Mouse (Mus musculus) myocyte (in vitro differentiated cells): ENCODE measurements around the gene Gnl1. TPM values are rescaled to one million over a fixed set of nuclear protein-coding genes. Genes with fewer than 3 reads are reported as not detected.
"Not testable (repeated sequence)": the region's sequence is repeated elsewhere in the genome, so short reads cannot be mapped to it uniquely, and the experiment has no call there.

ENCODE experiments used
- H3K27me3 ChIP-seq: one replicate; pipeline ENCODE4 v1.6.1; 2011; ENCODE audit not compliant: control insufficient read depth, insufficient read depth, insufficient read length
- H3K36me3 ChIP-seq: one replicate; pipeline ENCODE4 v1.6.1; 2011; ENCODE audit not compliant: control insufficient read depth, insufficient read depth
- H3K4me2 ChIP-seq: one replicate; pipeline ENCODE4 v1.6.1; 2011; ENCODE audit warnings: low read depth, control low read depth
- H3K4me3 ChIP-seq: one replicate; pipeline ENCODE4 v1.5.1; 2011; ENCODE audit warnings: mild to moderate bottlenecking, control low read depth, moderate library complexity
- H3K79me2 ChIP-seq: one replicate; pipeline ENCODE4 v1.6.1; 2011; ENCODE audit not compliant: control insufficient read depth, insufficient read depth
- H3ac ChIP-seq: one replicate; pipeline ENCODE4 v1.6.1; 2011; ENCODE audit not compliant: control insufficient read depth, insufficient read length
- CEBPB ChIP-seq: IDR thresholded peaks from 2 replicates; pipeline ENCODE4 v1.6.1; 2011; ENCODE audit warnings: mild to moderate bottlenecking, moderate library complexity; ENCODE audit not compliant: poor library complexity, insufficient read depth, severe bottlenecking
- E2F4 ChIP-seq: IDR thresholded peaks from one replicate; pipeline ENCODE4 v1.6.1; 2011; ENCODE audit warnings: mild to moderate bottlenecking, control low read depth, moderate library complexity; ENCODE audit not compliant: insufficient read depth
- MAX ChIP-seq: IDR thresholded peaks from one replicate; pipeline ENCODE4 v1.6.1; 2011; ENCODE audit warnings: low read depth, mild to moderate bottlenecking, control low read depth
- MYOD1 ChIP-seq, 3 experiments: IDR thresholded peaks; one replicate each; pipeline ENCODE4 v1.6.1; 2011; ENCODE audit warnings: control low read depth in 2 of 3, low read depth in 2 of 3, mild to moderate bottlenecking in 2 of 3, moderate library complexity in 1 of 3; ENCODE audit not compliant: insufficient read length in 2 of 3, control insufficient read depth in 1 of 3
- MYOG ChIP-seq, 3 experiments: IDR thresholded peaks; one replicate each; pipeline ENCODE4 v1.6.1; 2011; ENCODE audit warnings: control low read depth in 2 of 3, low read depth in 2 of 3, mild to moderate bottlenecking in 2 of 3; ENCODE audit not compliant: insufficient read length in 2 of 3, control insufficient read depth in 1 of 3, insufficient read depth in 1 of 3
- POLR2A ChIP-seq: IDR thresholded peaks from one replicate; pipeline ENCODE4 v1.6.1; 2011; ENCODE audit warnings: low read depth, mild to moderate bottlenecking, control low read depth, moderate library complexity; ENCODE audit not compliant: insufficient read length
- POLR2AphosphoS2 ChIP-seq: IDR thresholded peaks from one replicate; pipeline ENCODE4 v1.6.1; 2011; ENCODE audit warnings: low read depth, control low read depth; ENCODE audit not compliant: insufficient read length
- REST ChIP-seq: IDR thresholded peaks from one replicate; pipeline ENCODE4 v1.6.1; 2011; ENCODE audit warnings: mild to moderate bottlenecking, control low read depth, moderate library complexity; ENCODE audit not compliant: insufficient read depth, insufficient read length
- SRF ChIP-seq: IDR thresholded peaks from one replicate; pipeline ENCODE4 v1.6.1; 2011; ENCODE audit warnings: low read depth; ENCODE audit not compliant: control insufficient read depth, insufficient read length
- TCF12 ChIP-seq: IDR thresholded peaks from one replicate; pipeline ENCODE4 v1.6.1; 2011; ENCODE audit warnings: mild to moderate bottlenecking, control low read depth; ENCODE audit not compliant: poor library complexity, insufficient read depth, severe bottlenecking
- TCF3 ChIP-seq: IDR thresholded peaks from one replicate; pipeline ENCODE4 v1.6.1; 2011; ENCODE audit warnings: low read depth, control low read depth; ENCODE audit not compliant: insufficient read length
- USF1 ChIP-seq: IDR thresholded peaks from one replicate; pipeline ENCODE4 v1.6.1; 2011; ENCODE audit warnings: low read depth, mild to moderate bottlenecking, control low read depth, moderate library complexity
- polyA plus RNA-seq: library from polyadenylated mRNA; unstranded; fragments of >200 nt; fragmentation: generic; extraction: Trizol; gene quantifications from one replicate; pipeline ENCODE4 v1.2.1, GENCODE M21; 2012; ENCODE audit warnings: missing spikeins

Gene Gnl1
- polyA plus RNA-seq, 1 experiment = 64.1 TPM

- no peaks in the 10 kb centered on the region for H3K36me3 ChIP-seq
- H3K4me2 ChIP-seq = no peak overlapping the region
These were observed 40.5 kb upstream of the Gnl1 start for GRCm38 (mm10) chr17:35939108-35939507.

DNA sequence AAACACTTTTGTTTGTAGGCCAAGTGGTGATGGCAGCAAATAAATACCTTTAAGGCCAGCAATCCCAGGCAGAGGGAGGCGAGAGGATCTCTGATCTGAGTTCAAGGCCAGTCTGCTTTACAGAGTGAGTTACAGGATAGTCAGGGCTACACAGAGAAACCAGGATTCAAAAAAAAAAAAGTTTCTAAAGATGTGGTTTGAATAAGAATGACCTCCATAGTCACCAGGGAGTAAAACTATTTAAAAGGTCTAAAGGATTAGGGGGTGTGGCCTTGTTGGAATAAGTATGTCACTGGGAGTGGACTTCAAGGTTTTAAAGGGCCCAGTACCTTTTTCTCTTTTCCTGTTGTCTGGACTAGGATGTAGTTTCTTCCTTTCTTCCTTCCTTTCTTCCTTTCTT lies 39.7 kb upstream of the Gnl1 start:
- H3K79me2 ChIP-seq = no peaks in the 10 kb centered on the region
- H3K27me3 ChIP-seq = no peaks in the 10 kb centered on the region
- no peaks in the 10 kb centered on the region for H3K36me3 ChIP-seq
- no peak overlapping the region for H3K4me2 ChIP-seq
- no peak overlapping the region for H3K4me3 ChIP-seq
- no peak overlapping the region for H3ac ChIP-seq
- no peak for TF ChIP-seq TCF12
- TF ChIP-seq TCF3 = no peak
- no peak for TF ChIP-seq REST
- no peak for TF ChIP-seq MYOG (IDR thresholded peaks at IDR 0.05; ENCODE audit: control insufficient read depth in 1 of 3, insufficient read depth in 1 of 3, insufficient read length in 2 of 3, low read depth in 2 of 3)
- TF ChIP-seq SRF = no peak
- no peak for TF ChIP-seq POLR2AphosphoS2
- TF ChIP-seq MAX = no peak

More at GRCm38 (mm10) chr17:35939108-35939507, 40.5 kb upstream of the Gnl1 start:
- no peaks in the 10 kb centered on the region for H3K79me2 ChIP-seq
- H3K27me3 ChIP-seq = no peaks in the 10 kb centered on the region
- no peak overlapping the region for H3ac ChIP-seq
- TF ChIP-seq SRF = no peak
- no peak for TF ChIP-seq MYOG (IDR thresholded peaks at IDR 0.05; ENCODE audit: control insufficient read depth in 1 of 3, insufficient read depth in 1 of 3, insufficient read length in 2 of 3, low read depth in 2 of 3)
- TF ChIP-seq CEBPB = no peak
- TF ChIP-seq MAX = no peak
- TF ChIP-seq TCF3 = no peak
- no peak for TF ChIP-seq TCF12
- TF ChIP-seq POLR2A = no peak
- TF ChIP-seq E2F4 = no peak
- no peak for TF ChIP-seq MYOD1 (IDR thresholded peaks at IDR 0.05; ENCODE audit: control insufficient read depth in 1 of 3, insufficient read length in 2 of 3, low read depth in 2 of 3)
- TF ChIP-seq USF1 = no peak
- no peak for TF ChIP-seq POLR2AphosphoS2
- no peak for TF ChIP-seq REST
- H3K4me3 ChIP-seq = no peak overlapping the region

DNA sequence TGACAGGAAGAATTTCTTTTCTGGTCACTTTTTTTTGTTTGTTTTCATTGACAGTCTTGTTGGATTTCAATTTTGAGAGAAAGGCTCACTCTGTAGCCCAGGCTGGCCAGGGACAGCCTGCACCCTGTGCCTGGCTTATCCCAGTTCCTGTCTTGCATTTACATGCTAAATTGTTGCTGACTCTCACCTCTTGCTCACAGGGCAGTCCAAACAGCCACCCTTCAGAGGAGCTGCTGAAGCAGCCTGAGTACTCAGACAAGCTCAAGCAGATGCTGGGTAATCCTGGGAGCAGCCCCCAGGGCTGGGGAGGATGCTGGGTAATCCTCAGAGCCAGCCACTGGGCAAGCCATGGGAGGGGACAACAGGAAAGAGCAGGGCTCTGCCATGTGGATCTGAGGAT lies 28.7 kb upstream of the Gnl1 start:
- not testable (repeated sequence) for H3K36me3 ChIP-seq, H3ac ChIP-seq, H3K79me2 ChIP-seq, H3K4me2 ChIP-seq, H3K4me3 ChIP-seq, H3K27me3 ChIP-seq

DNA sequence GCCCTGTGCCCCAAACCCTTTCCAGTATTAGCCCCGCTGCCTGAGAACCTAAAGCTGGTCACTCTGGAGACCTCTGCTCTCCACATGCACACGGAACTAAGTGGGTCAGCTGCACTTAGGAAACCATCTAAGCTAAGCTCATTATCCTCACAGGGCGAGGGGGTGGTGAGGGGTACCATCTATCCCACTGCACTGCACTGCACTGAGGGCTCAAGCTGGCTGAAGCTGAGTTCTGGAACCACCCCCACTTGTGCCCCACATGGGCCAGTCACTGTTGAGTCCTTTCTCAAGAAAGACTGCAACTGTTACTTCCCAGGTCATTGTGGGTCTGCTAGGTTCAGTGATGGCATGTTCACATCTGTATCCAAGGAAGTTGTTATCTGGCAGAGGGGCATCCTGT lies 27.1 kb upstream of the Gnl1 start:
- not testable (repeated sequence) for H3K4me2 ChIP-seq, H3ac ChIP-seq, H3K4me3 ChIP-seq, H3K79me2 ChIP-seq, H3K27me3 ChIP-seq
- H3K36me3 ChIP-seq = peaks cover 10% of the 10 kb centered on the region

- Histone ChIP-seq H3K4me2 (no peak overlapping the region), H3K4me3 (no peak overlapping the region), H3K36me3 (peaks cover 22% of the 10 kb centered on the region), H3K79me2 (no peaks in the 10 kb centered on the region), H3ac (no peak overlapping the region), H3K27me3 (no peaks in the 10 kb centered on the region)
- TF ChIP-seq MAX (no peak), POLR2AphosphoS2 (peak; percentile 64), E2F4 (no peak), MYOG (IDR thresholded peaks at IDR 0.05; ENCODE audit: control insufficient read depth in 1 of 3, insufficient read depth in 1 of 3, insufficient read length in 2 of 3, low read depth in 2 of 3) (no peak), SRF (no peak)
These were observed 25.0 kb upstream of the Gnl1 start for GRCm38 (mm10) chr17:35954665-35955064.

GRCm38 (mm10) chr17:35958533-35959223 lies 21.0 kb upstream of the Gnl1 start:
- Histone ChIP-seq H3ac (no peak overlapping the region), H3K27me3 (no peaks in the 10 kb centered on the region), H3K4me2 (no peak overlapping the region), H3K79me2 (no peaks in the 10 kb centered on the region), H3K4me3 (no peak overlapping the region), H3K36me3 (peaks cover 40% of the 10 kb centered on the region)
- TF ChIP-seq SRF (no peak), MYOG (IDR thresholded peaks at IDR 0.05; ENCODE audit: control insufficient read depth in 1 of 3, insufficient read depth in 1 of 3, insufficient read length in 2 of 3, low read depth in 2 of 3) (no peak)
